Mouse (Mus musculus) layer of hippocampus, adult 9-10 months (tissue): Measurements from ENCODE around the gene Gm4952.

ENCODE experiments used
- DNase-seq: peaks from one replicate; pipeline ENCODE4 v3.0.0; 2022; ENCODE audit warnings: low spot score

Gm4952 gene

GRCm38 (mm10) chr19:12599674-12600073 lies at the start of gene Gm4952:
Gene Gm4952, plus strand, starts transcription at chr19:12599974.
- no peak for DNase-seq

GRCm38 (mm10) chr19:12550005-12550942 lies 49.5 kb upstream of the Gm4952 start:
- no peak for DNase-seq

GRCm38 (mm10) chr19:12556293-12556692 lies 43.5 kb upstream of the Gm4952 start:
- no peak for DNase-seq

DNA sequence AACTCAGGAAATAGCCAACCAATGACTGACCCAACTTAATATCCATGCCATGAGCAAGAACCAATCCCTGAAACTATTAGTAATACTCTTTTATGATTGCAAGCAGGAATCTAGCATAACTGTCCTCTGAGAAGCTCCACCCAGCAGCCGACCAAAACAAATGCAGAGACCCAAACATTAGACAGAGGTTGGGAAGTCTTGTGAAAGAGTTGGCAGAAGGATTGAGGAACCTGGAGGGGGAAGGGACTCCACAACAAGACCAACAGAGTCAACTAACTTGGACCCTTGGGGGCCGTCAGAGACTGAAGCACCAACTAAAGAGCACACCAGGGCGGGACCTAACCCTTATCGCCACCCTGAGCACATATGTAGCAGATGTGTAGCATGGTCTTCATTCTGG lies 41.6 kb upstream of the Gm4952 start:
- DNase-seq, result no peak

DNA sequence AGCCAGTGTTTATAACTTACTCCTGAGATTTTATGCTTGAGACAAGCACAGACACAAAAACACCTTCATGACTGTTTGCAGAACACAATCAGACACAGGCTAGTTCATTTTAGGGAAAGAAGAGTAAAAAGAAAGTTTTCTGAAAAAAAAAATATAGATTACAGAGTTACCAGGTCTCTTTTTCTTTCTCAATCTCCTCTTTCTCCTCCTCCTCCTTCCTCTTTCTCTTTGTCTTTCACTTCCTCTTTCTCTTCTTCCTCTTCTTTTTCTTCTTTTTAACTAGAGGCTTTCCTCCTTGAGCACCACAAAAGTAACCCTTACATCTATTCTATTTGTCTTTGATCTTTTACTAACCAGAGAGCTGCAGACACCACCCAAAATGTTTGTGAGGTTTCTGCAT lies 35.6 kb upstream of the Gm4952 start:
- no peak for DNase-seq

GRCm38 (mm10) chr19:12567011-12567410 lies 32.8 kb upstream of the Gm4952 start:
- DNase-seq, result no peak

- no peak for DNase-seq
Measured at GRCm38 (mm10) chr19:12570866-12571265, 28.9 kb upstream of the Gm4952 start.

DNA sequence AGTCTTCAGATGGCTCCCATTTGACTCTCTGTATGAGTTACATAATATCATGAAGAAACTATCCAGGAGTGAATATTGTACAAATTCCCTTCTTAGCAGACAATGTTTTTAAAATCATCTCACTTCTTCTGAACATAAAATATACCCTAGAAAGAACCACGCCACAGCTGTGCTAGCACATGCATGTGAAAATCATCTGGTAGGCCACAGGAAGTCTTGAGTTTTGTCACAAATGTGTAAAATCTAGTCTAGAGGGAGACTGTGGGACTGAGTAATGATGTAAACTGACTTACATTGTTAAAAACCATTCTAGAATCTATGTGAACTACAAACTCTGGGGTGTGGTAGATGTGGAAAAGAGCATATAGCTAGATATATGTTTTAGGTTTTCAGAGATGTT lies 28.1 kb upstream of the Gm4952 start:
- DNase-seq, result no peak

GRCm38 (mm10) chr19:12572614-12573265 lies 27.0 kb upstream of the Gm4952 start:
- no peak for DNase-seq

- DNase-seq, result no peak
Measured at GRCm38 (mm10) chr19:12573266-12574011, 26.3 kb upstream of the Gm4952 start.

DNA sequence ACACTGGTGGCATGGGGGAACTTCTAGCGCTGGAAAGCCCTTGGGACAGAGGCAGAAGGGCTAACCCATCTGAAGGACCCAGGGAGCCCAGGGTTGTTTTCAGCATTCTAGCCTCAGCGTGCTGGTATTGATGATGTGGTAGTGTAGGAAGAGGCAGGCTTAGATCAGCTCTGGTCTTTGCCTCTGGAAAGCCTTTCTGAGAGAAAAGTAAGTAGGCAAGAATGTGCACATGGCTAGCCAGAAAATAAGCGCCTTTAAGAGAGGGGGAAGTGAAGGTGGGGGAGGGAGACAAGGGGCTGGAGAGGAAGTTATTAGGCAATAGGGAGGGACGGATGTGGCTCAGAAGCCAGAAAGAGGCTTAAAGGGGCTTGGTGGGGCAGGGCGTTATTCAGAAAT lies 25.8 kb upstream of the Gm4952 start:
- no peak for DNase-seq

- DNase-seq, result no peak
Measured at GRCm38 (mm10) chr19:12575107-12575506, 24.7 kb upstream of the Gm4952 start.

GRCm38 (mm10) chr19:12575514-12575913 lies 24.3 kb upstream of the Gm4952 start:
- DNase-seq, result no peak

- DNase-seq, result no peak
Measured at GRCm38 (mm10) chr19:12576639-12577038, 23.1 kb upstream of the Gm4952 start.

GRCm38 (mm10) chr19:12585310-12585709 lies 14.5 kb upstream of the Gm4952 start:
- DNase-seq, result no peak

GRCm38 (mm10) chr19:12591908-12592307 lies 7.9 kb upstream of the Gm4952 start:
- DNase-seq, result peak; percentile 76

- no peak for DNase-seq
Measured at GRCm38 (mm10) chr19:12595135-12595529, 4.6 kb upstream of the Gm4952 start.

DNA sequence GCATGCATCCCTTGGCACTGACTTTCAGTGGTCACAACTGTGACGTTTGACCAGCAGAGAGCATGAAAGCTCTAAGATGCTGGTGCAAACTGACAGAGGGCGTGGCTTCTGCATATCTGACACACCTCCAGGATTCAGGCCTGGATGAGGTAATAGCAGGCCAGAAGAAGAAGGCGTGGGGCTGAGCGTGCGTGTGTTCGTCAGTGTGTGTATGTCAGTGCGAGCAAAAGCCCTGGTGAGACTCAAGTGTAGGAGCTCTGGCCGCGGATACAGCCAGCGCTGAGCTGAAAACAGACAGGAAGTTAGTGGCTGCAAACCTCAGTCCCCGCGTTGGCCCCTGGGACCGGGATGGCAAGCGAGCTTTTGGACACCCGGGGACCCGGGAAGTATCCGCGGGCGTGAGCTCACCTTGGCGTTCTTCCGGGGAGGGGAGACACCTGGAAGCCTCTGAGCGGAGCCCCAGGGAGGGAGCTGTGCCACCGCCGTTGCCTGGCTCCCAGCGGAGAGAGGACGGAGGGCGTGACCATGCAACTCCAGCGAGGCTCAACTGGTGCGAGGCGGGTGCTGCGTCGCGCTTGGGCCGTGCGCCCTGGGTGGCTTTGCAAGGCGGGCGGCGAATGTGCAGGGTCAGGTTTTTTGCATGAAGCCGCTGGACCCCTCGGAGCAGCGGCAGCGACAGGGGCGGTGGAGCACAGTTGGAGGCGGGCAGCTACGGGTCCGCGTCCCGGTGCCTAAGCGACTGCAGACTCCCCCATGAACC lies 4.1 kb upstream of the Gm4952 start:
- no peak for DNase-seq

DNA sequence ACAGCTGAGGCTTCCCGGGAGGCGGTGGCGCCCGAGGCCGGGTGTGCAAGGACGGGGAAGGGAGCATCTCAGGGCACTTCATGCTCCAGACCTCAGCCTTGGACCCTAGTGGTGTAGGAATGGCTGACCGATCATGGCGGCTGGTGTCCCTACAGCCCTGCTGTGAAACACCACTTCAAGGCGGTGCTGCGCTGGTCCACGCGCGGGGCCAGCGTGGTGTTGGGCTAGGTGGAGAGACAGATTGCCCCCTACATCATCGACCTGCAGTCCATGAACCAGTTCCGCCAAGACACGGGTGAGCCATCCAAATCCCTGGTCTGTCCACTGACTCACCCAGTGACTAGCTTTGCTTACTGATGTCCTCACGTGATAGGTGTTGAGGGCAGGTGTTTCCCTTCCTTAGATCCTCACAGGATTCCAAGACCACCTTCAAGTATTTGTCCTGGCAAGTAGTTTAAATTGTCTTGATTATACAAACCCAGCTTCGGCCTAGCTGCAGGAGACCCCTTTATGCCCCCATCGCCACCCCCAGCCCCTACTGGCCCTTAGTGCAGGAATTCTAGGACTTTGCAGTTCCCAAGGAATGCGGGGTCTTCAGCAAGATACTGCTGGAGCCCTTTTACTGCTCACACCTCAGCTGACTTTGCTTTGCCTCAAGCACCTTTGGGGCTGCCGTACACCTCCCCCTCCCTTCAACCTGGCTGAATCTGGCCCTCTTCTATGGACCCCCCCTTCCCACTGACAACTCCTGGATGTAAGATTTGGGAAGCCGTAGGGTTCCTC lies 3.3 kb upstream of the Gm4952 start:
- DNase-seq, result no peak

DNA sequence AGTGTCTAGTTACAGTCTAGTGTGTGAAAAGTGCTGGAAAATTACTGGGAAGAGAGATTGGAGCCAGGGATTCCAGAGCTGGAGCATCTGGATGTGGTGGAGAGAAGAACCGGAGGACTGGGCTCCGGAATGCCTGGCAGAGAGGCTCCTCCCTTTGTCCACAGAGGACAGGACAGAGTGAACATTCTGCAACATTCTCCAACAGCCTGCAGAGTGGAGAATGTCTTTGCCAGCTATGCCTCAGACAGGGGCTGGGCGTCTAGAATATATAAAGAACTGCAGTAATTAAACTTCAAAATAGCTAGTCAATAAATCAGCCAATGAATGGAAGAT lies 2.7 kb upstream of the Gm4952 start:
- no peak for DNase-seq

DNA sequence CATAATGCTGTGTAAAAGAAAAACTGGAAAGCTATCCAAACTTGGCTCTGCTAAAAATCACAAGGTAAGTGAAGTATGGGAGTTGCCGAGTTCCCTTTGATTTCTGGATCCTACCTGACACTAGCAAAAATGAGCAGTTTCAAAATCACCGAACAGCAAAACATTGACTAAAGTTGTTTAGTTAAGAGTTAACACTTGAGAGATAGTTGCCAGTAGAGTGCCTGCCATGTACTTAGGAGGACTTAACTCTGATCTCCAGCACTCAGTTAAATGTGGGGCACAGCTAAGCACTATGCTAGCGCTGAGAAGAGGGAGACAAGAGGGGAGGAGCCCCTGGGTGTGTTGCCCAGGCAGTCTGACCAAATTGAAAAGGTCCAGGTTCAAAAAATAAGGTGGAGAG lies 1.1 kb upstream of the Gm4952 start:
- no peak for DNase-seq
